Mouse (Mus musculus): Measurements from ENCODE around the gene Golm1. TPM values are rescaled to one million over a fixed set of nuclear protein-coding genes. Genes with fewer than 3 reads are reported as not detected.
"Not testable (repeated sequence)": the region's sequence is repeated elsewhere in the genome, so short reads cannot be mapped to it uniquely, and the experiment has no call there.

The Golm1 gene
- total RNA-seq (2021), result 10 to 100 TPM; 16.4 to 17.8 TPM
- long read RNA-seq, experiment 1, transcript Golm1-201 (10 exons, 3,954 nt), result major isoform, 27 of 34 reads
- long read RNA-seq, experiment 1, partial matches to known transcripts, result 2 of 34 reads
- long read RNA-seq, experiment 1, other reads (novel, unspliced or antisense), result 5 of 34 reads
- long read RNA-seq, experiment 2, transcript Golm1-201 (10 exons, 3,954 nt), result major isoform, 23 of 30 reads
- long read RNA-seq, experiment 2, partial matches to known transcripts, result 1 of 30 reads
- long read RNA-seq, experiment 2, other reads (novel, unspliced or antisense), result 6 of 30 reads

- peak; percentile 28 to 54 for DNase-seq (ENCODE audit: low spot score in 2 of 2)
Measured at GRCm38 (mm10) chr13:59675151-59676011, at the start of gene Golm1. Gene Golm1, minus strand, starts transcription at chr13:59675811.

GRCm38 (mm10) chr13:59722089-59722488, 46.5 kb upstream of the Golm1 start:
- not testable (repeated sequence) for DNase-seq (ENCODE audit: low spot score in 2 of 2)

GRCm38 (mm10) chr13:59719475-59719874, 43.9 kb upstream of the Golm1 start:
- no peak for DNase-seq (ENCODE audit: low spot score in 2 of 2)

GRCm38 (mm10) chr13:59718857-59719440, 43.3 kb upstream of the Golm1 start:
- not testable (repeated sequence) for DNase-seq (ENCODE audit: low spot score in 2 of 2)

GRCm38 (mm10) chr13:59713710-59714109, 38.1 kb upstream of the Golm1 start:
- DNase-seq (ENCODE audit: low spot score in 2 of 2), result no peak

GRCm38 (mm10) chr13:59711984-59712383, 36.4 kb upstream of the Golm1 start, which contains the start of gene Spata31d1b:
Gene Spata31d1b, plus strand, starts transcription at chr13:59712284.
- not testable (repeated sequence) for DNase-seq (ENCODE audit: low spot score in 2 of 2)

GRCm38 (mm10) chr13:59710230-59710629, 34.6 kb upstream of the Golm1 start, which contains the start of gene Spata31d1a:
Gene Spata31d1a, minus strand, starts transcription at chr13:59710330.
- DNase-seq (ENCODE audit: low spot score in 2 of 2), result no peak

GRCm38 (mm10) chr13:59704562-59704961, 29.0 kb upstream of the Golm1 start:
- DNase-seq (ENCODE audit: low spot score in 2 of 2), result peak; percentile 28 to 49

- peak; percentile 39 to 70 for DNase-seq (ENCODE audit: low spot score in 2 of 2)
Measured at GRCm38 (mm10) chr13:59703514-59703913, 27.9 kb upstream of the Golm1 start.

- not testable (repeated sequence) for DNase-seq (ENCODE audit: low spot score in 2 of 2)
Measured at GRCm38 (mm10) chr13:59700137-59700536, 24.5 kb upstream of the Golm1 start.

- DNase-seq (ENCODE audit: low spot score in 2 of 2), result peak in 1 of 2 experiments; percentile 36
Measured at GRCm38 (mm10) chr13:59699131-59699530, 23.5 kb upstream of the Golm1 start.

- no peak for DNase-seq (ENCODE audit: low spot score in 2 of 2)
Measured at GRCm38 (mm10) chr13:59695781-59696180, 20.2 kb upstream of the Golm1 start.

- no peak for DNase-seq (ENCODE audit: low spot score in 2 of 2)
Measured at GRCm38 (mm10) chr13:59694008-59694407, 18.4 kb upstream of the Golm1 start, which contains the start of gene 4921517D22Rik. Gene 4921517D22Rik, minus strand, starts transcription at chr13:59694108.

- no peak for DNase-seq (ENCODE audit: low spot score in 2 of 2)
Measured at GRCm38 (mm10) chr13:59691478-59691877, 15.9 kb upstream of the Golm1 start.

- no peak for DNase-seq (ENCODE audit: low spot score in 2 of 2)
Measured at GRCm38 (mm10) chr13:59690576-59690975, 15.0 kb upstream of the Golm1 start.

- DNase-seq (ENCODE audit: low spot score in 2 of 2), result no peak
Measured at GRCm38 (mm10) chr13:59689843-59690242, 14.2 kb upstream of the Golm1 start.

- no peak for DNase-seq (ENCODE audit: low spot score in 2 of 2)
Measured at GRCm38 (mm10) chr13:59689313-59689712, 13.7 kb upstream of the Golm1 start.

GRCm38 (mm10) chr13:59688338-59688770, 12.7 kb upstream of the Golm1 start:
- DNase-seq (ENCODE audit: low spot score in 2 of 2), result peak; percentile 22 to 30

- DNase-seq (ENCODE audit: low spot score in 2 of 2), result no peak
Measured at GRCm38 (mm10) chr13:59685236-59685635, 9.6 kb upstream of the Golm1 start.

GRCm38 (mm10) chr13:59682629-59683028, 7.0 kb upstream of the Golm1 start:
- DNase-seq (ENCODE audit: low spot score in 2 of 2), result no peak

GRCm38 (mm10) chr13:59679908-59680307, 4.3 kb upstream of the Golm1 start:
- no peak for DNase-seq (ENCODE audit: low spot score in 2 of 2)
